Mouse (Mus musculus) limb, embryonic 11.5 days (tissue): ENCODE measurements around the gene Itm2c. TPM values are rescaled to one million over a fixed set of nuclear protein-coding genes. Genes with fewer than 3 reads are reported as not detected.

Source experiments
- ATAC-seq: fragments of 200-750 bp; cut with Nextera tagmentation; 2 replicates; pipeline ENCODE4 v1.8.0; 2017; ENCODE audit warnings: low read depth; ENCODE audit not compliant: insufficient number of reproducible peaks, low FRiP score, low TSS enrichment
- DNase-seq: peaks from one replicate; pipeline ENCODE4 v3.0.0-alpha.2; 2015; ENCODE audit warnings: low spot score
- H3K27ac ChIP-seq: fragments of 300-500 bp; sonication (generic); replicated peaks from 2 replicates; pipeline ENCODE4 v1.5.1; 2014; ENCODE audit warnings: low read depth, mild to moderate bottlenecking, low read length
- H3K27me3 ChIP-seq: fragments of 300-500 bp; sonication (generic); 2 replicates; pipeline ENCODE4 v1.6.1; 2014; ENCODE audit warnings: mild to moderate bottlenecking, low read length, mixed read lengths; ENCODE audit not compliant: control insufficient read depth, insufficient read depth
- H3K36me3 ChIP-seq: fragments of 300-500 bp; sonication (generic); 2 replicates; pipeline ENCODE4 v1.6.1; 2014; ENCODE audit warnings: mild to moderate bottlenecking, low read length, moderate library complexity, mixed read lengths; ENCODE audit not compliant: control insufficient read depth, insufficient read depth
- H3K4me1 ChIP-seq: fragments of 300-500 bp; sonication (generic); 2 replicates; pipeline ENCODE4 v1.6.1; 2014; ENCODE audit warnings: low read length, mixed read lengths; ENCODE audit not compliant: control insufficient read depth, insufficient read depth
- H3K4me2 ChIP-seq: fragments of 300-500 bp; sonication (generic); 2 replicates; pipeline ENCODE4 v1.6.1; 2014; ENCODE audit warnings: low read depth, mild to moderate bottlenecking, moderate library complexity; ENCODE audit not compliant: severe bottlenecking
- H3K4me3 ChIP-seq: fragments of 300-500 bp; sonication (generic); 2 replicates; pipeline ENCODE4 v1.5.1; 2014; ENCODE audit warnings: low read depth, low read length
- H3K9ac ChIP-seq: fragments of 300-500 bp; sonication (generic); 2 replicates; pipeline ENCODE4 v1.6.1; 2014; ENCODE audit warnings: mild to moderate bottlenecking, low read length
- H3K9me3 ChIP-seq: fragments of 300-500 bp; sonication (generic); 2 replicates; pipeline ENCODE4 v1.6.1; 2016; ENCODE audit warnings: low read length; ENCODE audit not compliant: control insufficient read depth
- WGBS: fragments of 180-500 bp; shearing (Covaris S2); extraction: QIAGEN DNeasy Blood & Tissue Kit; methylation state at CpG from one replicate; pipeline ENCODE4 v1.1.7; 2014; 5-methylcytosine and 5-hydroxymethylcytosine counted together
- polyA plus RNA-seq: library from polyadenylated mRNA; unstranded; fragments of >200 nt; fragmentation: Nextera tagmentation; extraction: Ambion mirVana; gene quantifications from 2 replicates; pipeline ENCODE4 v1.2.1, GENCODE M21; 2014

Gene Itm2c
- polyA plus RNA-seq, 1 experiment from 2014 or later = 125 TPM

GRCm38 (mm10) chr1:85933226-85933625, 39.1 kb downstream of the Itm2c start:
- H3K9me3 ChIP-seq = no peaks in the 10 kb centered on the region
- DNase-seq = no peak
- H3K27ac ChIP-seq = no peak overlapping the region
- no peaks in the 10 kb centered on the region for H3K27me3 ChIP-seq
- no peak overlapping the region for H3K4me3 ChIP-seq
- H3K9ac ChIP-seq = no peak overlapping the region
- H3K4me2 ChIP-seq = peak overlapping the region; percentile 25; the same call in 1 of the 2 replicates
- peaks cover 10% of the 10 kb centered on the region for H3K4me1 ChIP-seq
- ATAC-seq = peak; percentile 27; the same call in 1 of the 2 replicates
- no peaks in the 10 kb centered on the region for H3K36me3 ChIP-seq
- WGBS = 30% methylated on average over 7 of the region's 7 CpGs

GRCm38 (mm10) chr1:85933631-85934465, 39.8 kb downstream of the Itm2c start:
- Histone ChIP-seq H3K4me3 (no peak overlapping the region), H3K4me1 (peaks cover 10% of the 10 kb centered on the region)
- 9% methylated on average over 11 of the region's 11 CpGs for WGBS

GRCm38 (mm10) chr1:85934560-85934959, 40.5 kb downstream of the Itm2c start:
- H3K4me2 ChIP-seq = no peak overlapping the region
- no peaks in the 10 kb centered on the region for H3K9me3 ChIP-seq
- no peak overlapping the region for H3K9ac ChIP-seq
- ATAC-seq (no peak), DNase-seq (no peak)
- H3K4me1 ChIP-seq = peaks cover 10% of the 10 kb centered on the region
- 8% methylated on average over 7 of the region's 7 CpGs for WGBS
- H3K27ac ChIP-seq = no peak overlapping the region
- H3K27me3 ChIP-seq = no peaks in the 10 kb centered on the region
- no peaks in the 10 kb centered on the region for H3K36me3 ChIP-seq
- H3K4me3 ChIP-seq = no peak overlapping the region

More at GRCm38 (mm10) chr1:85933631-85934465, 39.8 kb downstream of the Itm2c start:
- Histone ChIP-seq H3K4me2 (peak overlapping the region; percentile 25; the same call in 1 of the 2 replicates), H3K27ac (no peak overlapping the region), H3K36me3 (no peaks in the 10 kb centered on the region), H3K27me3 (no peaks in the 10 kb centered on the region), H3K9ac (no peak overlapping the region), H3K9me3 (no peaks in the 10 kb centered on the region)
- DNase-seq (peak; percentile 43), ATAC-seq (peak; percentile 45; the same call in 1 of the 2 replicates)

GRCm38 (mm10) chr1:85935148-85935852, 41.2 kb downstream of the Itm2c start:
- H3K36me3 ChIP-seq = no peaks in the 10 kb centered on the region
- 43% methylated on average over 8 of the region's 8 CpGs for WGBS
- no peak overlapping the region for H3K4me2 ChIP-seq
- no peak overlapping the region for H3K9ac ChIP-seq
- no peak overlapping the region for H3K4me3 ChIP-seq
- ATAC-seq (no peak), DNase-seq (peak; percentile 71)
- H3K27me3 ChIP-seq = no peaks in the 10 kb centered on the region
- H3K9me3 ChIP-seq = no peaks in the 10 kb centered on the region
- H3K27ac ChIP-seq = no peak overlapping the region
- H3K4me1 ChIP-seq = peaks cover 10% of the 10 kb centered on the region

- H3K27ac ChIP-seq = no peak overlapping the region
- ATAC-seq (no peak), DNase-seq (no peak)
- peaks cover 10% of the 10 kb centered on the region for H3K4me1 ChIP-seq
- H3K36me3 ChIP-seq = no peaks in the 10 kb centered on the region
- WGBS = 69% methylated on average over 6 of the region's 6 CpGs
- no peak overlapping the region for H3K9ac ChIP-seq
- no peaks in the 10 kb centered on the region for H3K27me3 ChIP-seq
- no peaks in the 10 kb centered on the region for H3K9me3 ChIP-seq
- no peak overlapping the region for H3K4me3 ChIP-seq
- H3K4me2 ChIP-seq = no peak overlapping the region
Observed at GRCm38 (mm10) chr1:85936265-85936664, 42.2 kb downstream of the Itm2c start.

GRCm38 (mm10) chr1:85937323-85937722, 43.2 kb downstream of the Itm2c start:
- DNase-seq (no peak), ATAC-seq (no peak)
- peaks cover 10% of the 10 kb centered on the region for H3K4me1 ChIP-seq
- no peaks in the 10 kb centered on the region for H3K27me3 ChIP-seq
- no peaks in the 10 kb centered on the region for H3K36me3 ChIP-seq
- no peaks in the 10 kb centered on the region for H3K9me3 ChIP-seq
- no peak overlapping the region for H3K4me3 ChIP-seq
- no peak overlapping the region for H3K27ac ChIP-seq
- 81% methylated on average over 1 of the region's 1 CpGs for WGBS
- H3K9ac ChIP-seq = no peak overlapping the region
- H3K4me2 ChIP-seq = no peak overlapping the region

GRCm38 (mm10) chr1:85942318-85942717, 48.2 kb downstream of the Itm2c start:
- Histone ChIP-seq H3K4me3 (no peak overlapping the region), H3K27me3 (no peaks in the 10 kb centered on the region), H3K9me3 (no peaks in the 10 kb centered on the region), H3K4me1 (no peaks in the 10 kb centered on the region), H3K27ac (no peak overlapping the region), H3K4me2 (no peak overlapping the region), H3K36me3 (no peaks in the 10 kb centered on the region), H3K9ac (no peak overlapping the region)
- 90% methylated on average over 8 of the region's 8 CpGs for WGBS
- ATAC-seq (no peak), DNase-seq (no peak)

GRCm38 (mm10) chr1:85949085-85949684, 55.1 kb downstream of the Itm2c start:
- no peaks in the 10 kb centered on the region for H3K9me3 ChIP-seq
- H3K36me3 ChIP-seq = no peaks in the 10 kb centered on the region
- no peak for DNase-seq
- H3K27ac ChIP-seq = no peak overlapping the region
- no peak overlapping the region for H3K9ac ChIP-seq
- 88% methylated on average over 2 of the region's 2 CpGs for WGBS
- ATAC-seq = no peak
- no peaks in the 10 kb centered on the region for H3K4me1 ChIP-seq
- no peaks in the 10 kb centered on the region for H3K27me3 ChIP-seq
- no peak overlapping the region for H3K4me2 ChIP-seq
- H3K4me3 ChIP-seq = no peak overlapping the region
